In the genomic region with DNA sequence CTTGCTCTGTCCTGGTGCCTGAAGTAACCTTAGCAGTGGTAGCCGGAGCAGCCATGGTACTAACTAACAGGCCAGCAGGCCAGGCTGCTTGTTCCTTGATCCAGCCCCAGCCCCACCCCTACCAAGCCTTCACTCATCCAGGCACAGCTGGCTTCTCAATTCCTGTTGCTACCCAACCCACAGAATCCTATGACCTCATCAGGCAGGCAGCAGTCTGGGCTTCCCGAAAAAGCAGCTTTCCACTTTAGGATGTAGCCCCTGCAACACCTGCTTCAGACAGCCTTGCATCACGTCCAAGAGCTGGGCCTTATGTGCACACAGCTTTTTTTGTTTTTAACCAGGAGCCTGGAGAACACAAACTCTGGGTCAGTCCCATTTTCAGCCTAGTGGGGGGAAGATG, we compare ENCODE assay signal across 9 mouse cellular contexts.
A peak's percentile ranks its signal among the peaks of the same experiment; 100 is the strongest.
DNase-seq lines count a peak whose midpoint lies in the region; ATAC-seq and TF ChIP-seq lines count a peak whose summit lies in the region.
"Had no signal": no experiment of that assay in that cellular context is flagged by ENCODE, and none has a peak within 500 bp of the region (broad histone marks: within the 10 kb centered on the region; RNA-seq: fewer than 3 reads in every experiment).

No protein-coding gene starts in this region.

- H3K4me1 ChIP-seq in embryonic facial prominence, embryonic 11.5 days (ENCODE audit: control insufficient read depth, insufficient read depth, low read length), result no peaks in the 10 kb centered on the region
- H3K4me1 ChIP-seq in intestine, postnatal 0 days (replicated peaks; ENCODE audit: control insufficient read depth, insufficient read depth, low read length), result 0 out of 2 replicates have a peak, but pooled peaks cover 4% of the 10 kb centered on the region

- H3K27me3 ChIP-seq in embryonic facial prominence, embryonic 11.5 days (ENCODE audit: control insufficient read depth, insufficient read depth, low read length), result no peaks in the 10 kb centered on the region
- no peaks in the 10 kb centered on the region for H3K27me3 ChIP-seq in intestine, postnatal 0 days (replicated peaks; ENCODE audit: control insufficient read depth, insufficient read depth, low read length)

- H3K4me2 ChIP-seq in embryonic facial prominence, embryonic 11.5 days (ENCODE audit: low read depth, low read length), result no peak overlapping the region
- H3K4me2 ChIP-seq in intestine, postnatal 0 days (replicated peaks; ENCODE audit: low read depth), result no peak overlapping the region

- H3K27ac ChIP-seq in layer of hippocampus, adult 2 months, result peak overlapping the region; percentile 36; the same call in 1 of the 2 replicates
- no peak overlapping the region; the same call in 1 of the 2 replicates for H3K27ac ChIP-seq in embryonic facial prominence, embryonic 11.5 days (replicated peaks; ENCODE audit: low read depth, low read length)
- H3K27ac ChIP-seq in intestine, postnatal 0 days (ENCODE audit: low read depth, low read length), result no peak overlapping the region
- H3K27ac ChIP-seq: kidney, postnatal 0 days had no signal

- ATAC-seq in embryonic facial prominence, embryonic 11.5 days (replicated peaks; ENCODE audit: insufficient number of reproducible peaks, low FRiP score, low TSS enrichment, low read depth), result peak; percentile 83
- 0 out of 2 replicates have a peak, but pooled peaks have one; percentile 15 for ATAC-seq in intestine, postnatal 0 days

- no peak for TF ChIP-seq CTCF in layer of hippocampus, adult 2 months (conservative IDR thresholded peaks at IDR 0.05)
- no peak for TF ChIP-seq CTCF in intestine, postnatal 0 days (IDR thresholded peaks at IDR 0.05; ENCODE audit: low read depth)

- WGBS in embryonic facial prominence, embryonic 11.5 days, result 26% methylated on average over 3 of the region's 3 CpGs
- WGBS in intestine, postnatal 0 days, result 39% methylated on average over 3 of the region's 3 CpGs

- no peak overlapping the region for H3K4me3 ChIP-seq in layer of hippocampus, adult 2 months
- no peak overlapping the region for H3K4me3 ChIP-seq in embryonic facial prominence, embryonic 11.5 days (ENCODE audit: low read depth, low read length)
- no peak overlapping the region for H3K4me3 ChIP-seq in intestine, postnatal 0 days (ENCODE audit: low read depth, low read length)

- H3K9me3 ChIP-seq in embryonic facial prominence, embryonic 11.5 days (replicated peaks; ENCODE audit: control insufficient read depth, low read length), result no peaks in the 10 kb centered on the region
- no peaks in the 10 kb centered on the region for H3K9me3 ChIP-seq in intestine, postnatal 0 days (ENCODE audit: control insufficient read depth)

- H3K9ac ChIP-seq in embryonic facial prominence, embryonic 11.5 days (replicated peaks; ENCODE audit: low read length), result no peak overlapping the region; the same call in 1 of the 2 replicates
- no peak overlapping the region for H3K9ac ChIP-seq in intestine, postnatal 0 days (ENCODE audit: low read depth, low read length)

- DNase-seq in layer of hippocampus, adult 2 months (ENCODE audit: low spot score in 2 of 2), result peak; percentile 33 to 58
- DNase-seq in layer of hippocampus, postnatal 25 days (ENCODE audit: extremely low spot score in 1 of 2, low spot score in 1 of 2), result no peak
- DNase-seq in embryonic facial prominence, embryonic 11.5 days (ENCODE audit: low spot score), result peak; percentile 72
- peak; percentile 54 to 65 for DNase-seq in right cerebral cortex, adult 2 months (ENCODE audit: low spot score in 2 of 2)
- no peak for DNase-seq in testis, postnatal 14 days (ENCODE audit: low spot score)
- DNase-seq in spleen, postnatal 14 days (ENCODE audit: low spot score in 2 of 2), result no peak
- no peak for DNase-seq in adrenal gland, postnatal 36 days

- H3K36me3 ChIP-seq in embryonic facial prominence, embryonic 11.5 days (replicated peaks; ENCODE audit: control insufficient read depth, insufficient read depth, low read depth, low read length), result no peaks in the 10 kb centered on the region
- H3K36me3 ChIP-seq in intestine, postnatal 0 days (ENCODE audit: control insufficient read depth, insufficient read depth), result peaks cover 8% of the 10 kb centered on the region; the same call in 1 of the 2 replicates

Comparison
In these comparisons a context has a peak if more than half of its experiments do, and no peak if none do; other contexts are left out.
1. DNase-seq: peak in layer of hippocampus, adult 2 months (2 of 2), embryonic facial prominence, embryonic 11.5 days (single experiment) and right cerebral cortex, adult 2 months (2 of 2); none in layer of hippocampus, postnatal 25 days (0 of 2), testis, postnatal 14 days (single experiment), spleen, postnatal 14 days (0 of 2) and adrenal gland, postnatal 36 days (0 of 2).